Mouse (Mus musculus) ES-E14 (cell line): Measurements from ENCODE around the gene Mdga1. TPM values are rescaled to one million over a fixed set of nuclear protein-coding genes. Genes with fewer than 3 reads are reported as not detected.

Experiments used
- DNase-seq: peaks from one replicate; pipeline ENCODE4 v3.0.0-alpha.2; 2013; ENCODE audit warnings: low read depth, low spot score
- H3K27ac ChIP-seq: 2 replicates; pipeline ENCODE4 v1.5.1; 2012; ENCODE audit warnings: low read depth, mild to moderate bottlenecking, low read length, moderate library complexity, mixed read lengths; ENCODE audit not compliant: poor library complexity, insufficient read depth, severe bottlenecking
- H3K36me3 ChIP-seq: 2 replicates; pipeline ENCODE4 v1.6.1; 2012; ENCODE audit warnings: mild to moderate bottlenecking, low read length, moderate library complexity, mixed read lengths; ENCODE audit not compliant: control insufficient read depth, poor library complexity, insufficient read depth, severe bottlenecking
- H3K4me1 ChIP-seq, 2 experiments: fragments of 150-350 bp in 1 of 2; sonication (generic) in 1 of 2; 2 replicates each; pipeline ENCODE4 v1.6.1; 2012; ENCODE audit warnings: low read length in 2 of 2, mild to moderate bottlenecking in 1 of 2, mixed read lengths in 1 of 2; ENCODE audit not compliant: control insufficient read depth in 2 of 2, insufficient read depth in 2 of 2, poor library complexity in 1 of 2
- H3K4me3 ChIP-seq, 2 experiments: fragments of 150-350 bp in 1 of 2; sonication (generic) in 1 of 2; 2 replicates each; pipeline ENCODE4 v1.5.1; 2012; ENCODE audit warnings: low read length in 2 of 2, low read depth in 1 of 2, mild to moderate bottlenecking in 1 of 2, mixed read lengths in 1 of 2; ENCODE audit not compliant: insufficient read depth in 1 of 2, poor library complexity in 1 of 2, severe bottlenecking in 1 of 2
- H3K9ac ChIP-seq: 2 replicates; pipeline ENCODE4 v1.6.1; 2012; ENCODE audit warnings: low read depth, mild to moderate bottlenecking, low read length, mixed read lengths; ENCODE audit not compliant: poor library complexity, insufficient read depth, severe bottlenecking
- H3K9me3 ChIP-seq: fragments of 150-350 bp; sonication (generic); 2 replicates; pipeline ENCODE4 v1.6.1; 2012; ENCODE audit warnings: low read depth, mild to moderate bottlenecking, low read length; ENCODE audit not compliant: control insufficient read depth, insufficient read depth
- CHD2 ChIP-seq: IDR thresholded peaks from 2 replicates; pipeline ENCODE4 v1.6.1; 2014; ENCODE audit warnings: mild to moderate bottlenecking, low read depth, low read length, inconsistent platforms
- HCFC1 ChIP-seq: IDR thresholded peaks from 2 replicates; pipeline ENCODE4 v1.6.1; 2012; ENCODE audit warnings: low read length, inconsistent platforms, borderline replicate concordance; ENCODE audit not compliant: insufficient read depth
- MAFK ChIP-seq: IDR thresholded peaks from 2 replicates; pipeline ENCODE4 v1.6.1; 2014; ENCODE audit warnings: mild to moderate bottlenecking, low read depth, low read length, inconsistent platforms; ENCODE audit not compliant: insufficient read depth
- ZC3H11A ChIP-seq: IDR thresholded peaks from 2 replicates; pipeline ENCODE4 v1.6.1; 2012; ENCODE audit warnings: low read depth, mild to moderate bottlenecking, inconsistent platforms, low read length, borderline replicate concordance
- ZNF384 ChIP-seq: IDR thresholded peaks from 2 replicates; pipeline ENCODE4 v1.6.1; 2012; ENCODE audit warnings: low read depth, low read length, inconsistent platforms
- in situ Hi-C, 2 experiments: fragments of 600-800 bp; cut with MboI; formaldehyde crosslinking; loops; one replicate each; pipeline ENCODE4 v1.15.1; 2025; ENCODE audit warnings: low sequenced_read_pairs in 2 of 2, inconsistent platforms in 1 of 2; ENCODE audit not compliant: unreplicated experiment in 2 of 2
- total RNA-seq: library from RNA; depleted of rRNA; stranded (reverse); fragments of 300-350 nt; gene quantifications from 2 replicates; pipeline ENCODE4 v1.2.3, GENCODE M21; 2012

The Mdga1 gene
- total RNA-seq, 1 experiment = 7.1 TPM

DNA sequence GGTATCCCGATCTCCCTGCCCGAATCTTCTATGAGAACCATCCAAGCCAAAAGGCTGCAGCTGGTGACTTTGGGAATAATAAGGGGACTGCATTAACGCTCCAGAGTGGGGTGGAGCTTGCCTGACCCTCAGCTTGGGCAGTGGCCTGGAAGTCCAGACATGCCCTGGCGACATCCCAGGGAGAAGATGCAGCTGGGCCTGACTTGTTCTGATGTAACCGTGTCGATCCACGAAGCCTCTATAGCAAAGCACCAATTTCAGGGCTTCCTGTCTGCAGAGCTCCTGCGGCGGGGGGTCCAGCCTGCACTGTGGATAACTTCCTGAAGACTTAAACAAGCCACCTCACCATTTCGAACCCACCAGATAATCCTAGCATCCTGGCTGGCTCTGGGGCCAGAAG, 90.9 kb downstream of the Mdga1 start:
- DNase-seq = no peak
- Histone ChIP-seq H3K36me3 (no peaks in the 10 kb centered on the region), H3K27ac (no peak overlapping the region), H3K9ac (no peak overlapping the region), H3K4me3 (no peak overlapping the region), H3K4me1 (peaks cover 0 to 13% of the 10 kb centered on the region in 2 experiments; a peak in 2 of 4 replicates), H3K9me3 (no peaks in the 10 kb centered on the region; the same call in 1 of the 2 replicates)
- in situ Hi-C loops = loop anchor here in 1 of 2 experiments (5.0 kb wide), 1 partner anchor 77 kb away; no protein-coding TSS in a partner anchor
- TF ChIP-seq MAFK = no peak
- no peak for TF ChIP-seq HCFC1
- TF ChIP-seq ZNF384 = no peak
- no peak for TF ChIP-seq ZC3H11A
- TF ChIP-seq CHD2 = no peak

DNA sequence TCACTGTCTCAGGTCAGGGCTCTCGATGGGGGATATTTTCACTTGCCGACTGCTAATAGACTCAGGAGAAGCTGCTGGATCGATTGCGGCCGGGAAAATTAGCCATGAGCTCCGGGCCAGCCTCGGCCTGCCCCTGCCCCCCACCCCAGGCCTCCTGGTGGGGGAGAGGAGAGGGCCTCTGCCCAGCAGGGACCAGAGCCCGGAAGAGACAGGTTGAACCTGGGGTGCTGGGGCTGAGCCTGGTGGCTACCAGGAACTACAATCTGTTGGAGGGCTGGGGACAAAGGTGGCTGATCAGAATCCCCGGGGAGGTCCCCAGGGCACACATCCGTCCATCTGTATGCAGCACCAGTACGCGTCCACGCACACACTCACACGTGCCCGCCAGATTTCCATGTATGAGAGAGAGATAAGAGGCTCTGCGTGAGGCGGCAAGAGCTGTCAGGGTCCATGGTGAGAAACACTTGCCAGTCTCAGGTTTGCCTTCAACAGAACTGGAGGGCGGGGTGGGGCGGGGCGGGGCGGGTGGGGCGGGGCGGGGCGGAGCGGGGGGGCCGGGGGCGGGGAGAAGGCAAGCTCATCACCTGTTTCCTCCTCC, 95.7 kb downstream of the Mdga1 start:
- no peak for TF ChIP-seq HCFC1
- TF ChIP-seq ZC3H11A = no peak
- no peak for TF ChIP-seq ZNF384
- no peak for TF ChIP-seq CHD2
- no peak for TF ChIP-seq MAFK
- H3K4me1 ChIP-seq = peaks cover 0 to 7% of the 10 kb centered on the region in 2 experiments; a peak in 1 of 4 replicates
- in situ Hi-C loops = no loop called here
- H3K27ac ChIP-seq = no peak overlapping the region
- no peak for DNase-seq
- H3K9me3 ChIP-seq = no peaks in the 10 kb centered on the region; the same call in 1 of the 2 replicates
- H3K4me3 ChIP-seq = no peak overlapping the region
- no peaks in the 10 kb centered on the region for H3K36me3 ChIP-seq
- H3K9ac ChIP-seq = no peak overlapping the region

DNA sequence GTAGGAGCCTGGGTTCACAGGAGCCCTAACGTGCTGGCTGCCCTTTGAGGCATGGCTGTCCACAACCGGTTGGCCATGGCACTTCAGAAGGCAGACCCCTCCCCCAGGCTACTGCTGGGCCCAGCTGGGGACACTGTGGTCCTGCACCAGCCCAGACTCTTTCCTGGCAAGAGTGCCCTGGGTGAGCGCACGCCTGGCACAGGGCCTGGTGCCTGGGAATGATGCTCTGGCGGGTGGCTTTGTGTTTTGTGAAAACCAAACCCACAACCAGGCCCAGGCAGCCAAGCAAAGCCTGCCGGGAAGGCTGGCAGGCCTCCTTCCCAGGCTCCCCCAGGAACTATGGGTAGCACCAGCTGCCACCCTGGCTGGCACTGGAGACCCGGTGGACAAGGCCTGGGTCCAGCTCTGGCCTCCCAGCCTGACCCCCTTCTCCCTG, 96.3 kb downstream of the Mdga1 start:
- Histone ChIP-seq H3K9ac (no peak overlapping the region), H3K4me3 (no peak overlapping the region), H3K4me1 (peaks cover 0 to 4% of the 10 kb centered on the region in 2 experiments; a peak in 1 of 4 replicates), H3K36me3 (no peaks in the 10 kb centered on the region), H3K27ac (no peak overlapping the region), H3K9me3 (no peaks in the 10 kb centered on the region; the same call in 1 of the 2 replicates)
- TF ChIP-seq HCFC1 = no peak
- TF ChIP-seq CHD2 = no peak
- no peak for TF ChIP-seq ZNF384
- TF ChIP-seq ZC3H11A = no peak
- TF ChIP-seq MAFK = no peak
- in situ Hi-C loops = no loop called here
- no peak for DNase-seq

DNA sequence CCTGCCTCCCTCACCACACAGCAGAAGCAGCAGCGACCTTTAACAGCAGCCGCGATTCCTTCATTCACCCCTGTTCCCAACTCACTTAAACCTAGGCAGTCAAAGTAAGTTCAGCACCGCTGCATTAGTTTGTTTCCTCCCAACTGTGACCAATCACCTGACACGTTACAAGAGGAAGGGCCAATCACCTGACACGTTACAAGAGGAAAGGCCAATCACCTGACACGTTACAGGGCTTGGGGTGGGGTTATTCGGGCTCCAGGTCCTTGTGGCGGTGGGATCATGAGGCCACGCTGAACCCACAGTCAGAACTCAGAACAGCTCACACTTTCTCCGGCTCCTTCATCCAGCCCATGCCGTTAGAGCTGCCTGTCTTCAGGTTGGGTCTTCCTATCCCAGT, 99.6 kb downstream of the Mdga1 start:
- no peak for TF ChIP-seq HCFC1
- TF ChIP-seq CHD2 = peak; percentile 92
- Histone ChIP-seq H3K4me3 (peak overlapping the region; percentile 33 to 58), H3K36me3 (no peaks in the 10 kb centered on the region), H3K9ac (no peak overlapping the region), H3K4me1 (peaks cover 0 to 6% of the 10 kb centered on the region in 2 experiments; a peak in 1 of 4 replicates), H3K27ac (no peak overlapping the region), H3K9me3 (no peaks in the 10 kb centered on the region)
- in situ Hi-C loops = no loop called here
- DNase-seq = peak; percentile 86

DNA sequence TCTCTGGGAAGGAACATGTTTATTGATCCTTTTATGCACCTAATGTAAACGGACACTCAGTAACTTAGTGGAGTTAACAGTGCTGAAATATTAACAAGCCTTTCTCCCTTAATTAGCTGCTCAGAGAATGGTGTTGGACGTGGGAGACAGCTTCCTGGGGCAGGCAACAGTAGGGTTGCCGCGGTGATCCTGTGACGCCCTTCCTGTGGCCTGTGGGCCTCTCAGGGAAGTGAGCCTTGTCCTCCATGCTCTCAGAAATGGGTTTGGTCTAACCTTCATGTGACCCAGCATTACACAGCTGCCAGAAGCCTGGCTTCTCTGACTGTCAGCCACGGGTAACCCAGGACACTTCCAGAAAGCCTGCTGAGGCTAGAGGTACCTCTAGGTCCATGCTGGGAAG, 104.0 kb downstream of the Mdga1 start:
- Histone ChIP-seq H3K4me3 (no peak overlapping the region), H3K27ac (no peak overlapping the region), H3K9me3 (no peaks in the 10 kb centered on the region), H3K36me3 (no peaks in the 10 kb centered on the region), H3K4me1 (peaks cover 0 to 4% of the 10 kb centered on the region in 2 experiments; a peak in 1 of 4 replicates), H3K9ac (no peak overlapping the region)
- no peak for DNase-seq
- TF ChIP-seq CHD2 (no peak), ZNF384 (no peak), MAFK (no peak), ZC3H11A (no peak), HCFC1 (no peak)
- in situ Hi-C loops = no loop called here
